13 mouse cellular contexts compared by ENCODE assay signal in genomic region chr1:21037881-21038601, GRCm38 (mm10).
"Had no signal": no experiment of that assay in that cellular context is flagged by ENCODE, and none has a peak within 500 bp of the region (broad histone marks: within the 10 kb centered on the region; RNA-seq: fewer than 3 reads in every experiment).

No protein-coding gene starts in this region.

- H3K27ac ChIP-seq: kidney, postnatal 0 days; layer of hippocampus, adult 2 months; left cerebral cortex, adult 2 months; liver, embryonic 13.5 days; macrophage; midbrain, embryonic 13.5 days; stomach, postnatal 0 days had no signal

- H3K4me2 ChIP-seq: liver, embryonic 13.5 days; lung, embryonic 14.5 days; midbrain, embryonic 13.5 days had no signal

- H3K27me3 ChIP-seq: liver, embryonic 13.5 days; midbrain, embryonic 13.5 days had no signal

- H3K4me3 ChIP-seq: layer of hippocampus, adult 2 months; left cerebral cortex, adult 2 months; liver, embryonic 13.5 days; midbrain, embryonic 13.5 days had no signal

- H3K9me3 ChIP-seq: liver, embryonic 13.5 days; midbrain, embryonic 13.5 days had no signal

- H3K9ac ChIP-seq: liver, embryonic 13.5 days; lung, embryonic 14.5 days; midbrain, embryonic 13.5 days had no signal

- H3K36me3 ChIP-seq: liver, embryonic 13.5 days; midbrain, embryonic 13.5 days had no signal

- DNase-seq: kidney, adult 2 months; kidney, postnatal 25 days; layer of hippocampus, postnatal 36 days; liver, embryonic 13.5 days; lung, embryonic 14.5 days; thymus, adult 2 months; thymus, postnatal 25 days had no signal

- H3K4me1 ChIP-seq: liver, embryonic 13.5 days; midbrain, embryonic 13.5 days had no signal
